In genomic region chr6:8316201-8316600, GRCm38 (mm10) we compare ENCODE assay signal across 21 mouse cellular contexts. TPM values are rescaled to one million over a fixed set of nuclear protein-coding genes. Genes with fewer than 3 reads are reported as not detected.
DNase-seq lines count a peak whose midpoint lies in the region; ATAC-seq and TF ChIP-seq lines count a peak whose summit lies in the region.
"Had no signal": no experiment of that assay in that cellular context is flagged by ENCODE, and none has a peak within 500 bp of the region (broad histone marks: within the 10 kb centered on the region; RNA-seq: fewer than 3 reads in every experiment).

No protein-coding gene starts in this region.

- H3K4me3 ChIP-seq in G1E (ENCODE audit: low read depth, low read length), result no peak overlapping the region
- H3K4me3 ChIP-seq in MEL (ENCODE audit: control insufficient read depth in 1 of 2, insufficient read depth in 1 of 2, low read depth in 2 of 2, low read length in 2 of 2), result no peak overlapping the region
- no peak overlapping the region for H3K4me3 ChIP-seq in hindbrain, embryonic 14.5 days (replicated peaks; ENCODE audit: low read length)
- H3K4me3 ChIP-seq: embryonic facial prominence, embryonic 10.5 days; embryonic facial prominence, embryonic 12.5 days; forebrain, embryonic 10.5 days; forebrain, embryonic 12.5 days had no signal

- ATAC-seq in G1E (ENCODE audit: extremely low read depth, insufficient number of reproducible peaks, low FRiP score, poor library complexity, severe bottlenecking), result peak; percentile 57
- ATAC-seq in hindbrain, embryonic 14.5 days (ENCODE audit: low FRiP score), result no peak
- ATAC-seq: forebrain, embryonic 14.5 days; forebrain, embryonic 16.5 days had no signal

- TF ChIP-seq CTCF in G1E (IDR thresholded peaks at IDR 0.05; ENCODE audit: low read depth, low read length) (no peak), MEL (IDR thresholded peaks at IDR 0.05 in 2 of 3, conservative IDR thresholded peaks at IDR 0.05 in 1 of 3; ENCODE audit: control insufficient read depth in 1 of 3, insufficient read depth in 1 of 3, low read depth in 2 of 3, low read length in 3 of 3, poor library complexity in 1 of 3, severe bottlenecking in 1 of 3) (no peak)

- no peak for DNase-seq in G1E (ENCODE audit: low spot score)
- DNase-seq in MEL (ENCODE audit: low read depth, low spot score), result peak; percentile 10
- DNase-seq in c-Kit-positive CD71-positive TER-119-negative erythroid progenitor cells, embryonic 14.5 days (ENCODE audit: low read depth), result peak; percentile 28
- DNase-seq in ovary, postnatal 14 days (ENCODE audit: low spot score), result no peak
- no peak for DNase-seq in hindbrain, embryonic 14.5 days (ENCODE audit: low spot score)
- no peak for DNase-seq in layer of hippocampus, postnatal 36 days
- DNase-seq: adrenal gland, adult 2 months; adrenal gland, postnatal 10 days; adrenal gland, postnatal 25 days; cerebellum, adult 11-12 months; cerebellum, adult 2 months; cerebellum, adult 9-10 months; cerebellum, postnatal 10 days; cerebellum, postnatal 25 days had no signal

- H3K27ac ChIP-seq in MEL (ENCODE audit: control insufficient read depth, low read depth, low read length), result no peak overlapping the region
- no peak overlapping the region for H3K27ac ChIP-seq in hindbrain, embryonic 14.5 days
- H3K27ac ChIP-seq: embryonic facial prominence, embryonic 10.5 days; embryonic facial prominence, embryonic 12.5 days; forebrain, embryonic 10.5 days; forebrain, embryonic 12.5 days had no signal

- TF ChIP-seq EP300 in MEL (IDR thresholded peaks at IDR 0.05; ENCODE audit: low read depth in 1 of 2, low read length in 2 of 2), result no peak

- peaks cover 7% of the 10 kb centered on the region for H3K36me3 ChIP-seq in G1E (replicated peaks)
- no peaks in the 10 kb centered on the region for H3K36me3 ChIP-seq in MEL (ENCODE audit: control insufficient read depth in 1 of 2, insufficient read depth in 2 of 2, low read length in 2 of 2)
- H3K36me3 ChIP-seq in hindbrain, embryonic 14.5 days (replicated peaks; ENCODE audit: control insufficient read depth, insufficient read depth), result no peaks in the 10 kb centered on the region
- H3K36me3 ChIP-seq: embryonic facial prominence, embryonic 10.5 days; embryonic facial prominence, embryonic 12.5 days; forebrain, embryonic 10.5 days; forebrain, embryonic 12.5 days had no signal

- no peaks in the 10 kb centered on the region for H3K79me2 ChIP-seq in MEL (ENCODE audit: control insufficient read depth, insufficient read depth, low read length, poor library complexity)

- H3K9ac ChIP-seq in MEL (ENCODE audit: control insufficient read depth, low read depth, low read length, poor library complexity, severe bottlenecking), result no peak overlapping the region
- no peak overlapping the region for H3K9ac ChIP-seq in hindbrain, embryonic 14.5 days
- H3K9ac ChIP-seq: embryonic facial prominence, embryonic 12.5 days; forebrain, embryonic 12.5 days had no signal

- TF ChIP-seq RAD21 in MEL (IDR thresholded peaks at IDR 0.05; ENCODE audit: low read depth, low read length), result no peak

- H3K4me1 ChIP-seq in G1E (ENCODE audit: insufficient read depth, low read depth, low read length) (peaks cover 12% of the 10 kb centered on the region), MEL (ENCODE audit: control insufficient read depth in 1 of 2, insufficient read depth in 2 of 2, low read length in 2 of 2) (no peaks in the 10 kb centered on the region)
- H3K4me1 ChIP-seq in hindbrain, embryonic 14.5 days (replicated peaks; ENCODE audit: control insufficient read depth, insufficient read depth, low read length), result no peaks in the 10 kb centered on the region
- H3K4me1 ChIP-seq: embryonic facial prominence, embryonic 10.5 days; embryonic facial prominence, embryonic 12.5 days; forebrain, embryonic 10.5 days; forebrain, embryonic 12.5 days had no signal

- TF ChIP-seq POLR2A in MEL (IDR thresholded peaks at IDR 0.05; ENCODE audit: control insufficient read depth in 1 of 2, insufficient read depth in 1 of 2, low read depth in 1 of 2, low read length in 2 of 2, poor library complexity in 1 of 2), result no peak

- no peak overlapping the region for H3K4me2 ChIP-seq in hindbrain, embryonic 14.5 days (replicated peaks)
- H3K4me2 ChIP-seq: embryonic facial prominence, embryonic 12.5 days; forebrain, embryonic 12.5 days had no signal

- H3K9me3 ChIP-seq in G1E (replicated peaks), result no peaks in the 10 kb centered on the region; the same call in 1 of the 2 replicates
- H3K9me3 ChIP-seq in MEL (replicated peaks; ENCODE audit: insufficient read depth, low read length), result no peaks in the 10 kb centered on the region
- H3K9me3 ChIP-seq in hindbrain, embryonic 14.5 days (ENCODE audit: control insufficient read depth, low read length), result peaks cover 3% of the 10 kb centered on the region
- H3K9me3 ChIP-seq: embryonic facial prominence, embryonic 10.5 days; embryonic facial prominence, embryonic 12.5 days; forebrain, embryonic 10.5 days; forebrain, embryonic 12.5 days had no signal

- H3K27me3 ChIP-seq in G1E (ENCODE audit: insufficient read depth, low read length) (no peaks in the 10 kb centered on the region), MEL (ENCODE audit: control insufficient read depth in 1 of 2, insufficient read depth in 2 of 2, low read length in 2 of 2) (no peaks in the 10 kb centered on the region)
- H3K27me3 ChIP-seq in hindbrain, embryonic 14.5 days (ENCODE audit: control insufficient read depth, insufficient read depth, low read length), result no peaks in the 10 kb centered on the region
- H3K27me3 ChIP-seq: embryonic facial prominence, embryonic 12.5 days; forebrain, embryonic 12.5 days had no signal

TF ChIP-seq in MEL, 35 proteins besides CTCF, POLR2A, EP300 and RAD21:
- TF ChIP-seq TCF12 (IDR thresholded peaks at IDR 0.05; ENCODE audit: low read depth, low read length) (no peak), CHD2 (IDR thresholded peaks at IDR 0.05; ENCODE audit: low read length) (no peak), MYC (IDR thresholded peaks at IDR 0.05; ENCODE audit: low read depth, low read length) (no peak), TAL1 (IDR thresholded peaks at IDR 0.05; ENCODE audit: low read length) (peak; percentile 29; the same call in 1 of the 2 replicates), E2F4 (IDR thresholded peaks at IDR 0.05; ENCODE audit: borderline replicate concordance, low read depth, low read length) (no peak), SMC3 (IDR thresholded peaks at IDR 0.05; ENCODE audit: low read depth, low read length) (no peak), CHD1 (IDR thresholded peaks at IDR 0.05; ENCODE audit: low read depth, low read length) (no peak), USF2 (IDR thresholded peaks at IDR 0.05; ENCODE audit: borderline replicate concordance in 1 of 2, insufficient read depth in 1 of 2, low read depth in 1 of 2, low read length in 2 of 2) (no peak)

RNA-seq across cellular contexts. Expression of gene Gm45062, which starts 57.0 kb away (rescaled TPM):
- total RNA-seq in G1E (2014; fragmentation: Nextera tagmentation) (88.3 and 98.3 TPM in 2 replicates), G1E (2017) (41.5 and 57.6 TPM in 2 replicates), MEL (2012; rRNA removed) (2.2 and 3.0 TPM in 2 replicates)
- polyA plus RNA-seq in G1E (2012) (not detected in 2 replicates), MEL (2012; ENCODE audit: insufficient read depth in 1 of 2, insufficient read length in 2 of 2, low read depth in 1 of 2, low replicate concordance in 2 of 2, missing spikeins in 1 of 2) (1 to 10 TPM in 1 of 2 experiments, not detected in 1; 3.6 TPM)
- 10.6 and 12.9 TPM in 2 replicates for polyA plus RNA-seq in hindbrain, embryonic 14.5 days (2014; fragmentation: Nextera tagmentation; extraction: Ambion mirVana)
- 1 to 10 TPM in 1 of 2 experiments, not detected in 1; 2.2 TPM for total RNA-seq in layer of hippocampus, postnatal 36 days (2021)
- total RNA-seq: adrenal gland, postnatal 25 days; adrenal gland, postnatal 4 days had no signal

RNA-seq across cellular contexts. Expression of gene Umad1, which starts 57.1 kb away (rescaled TPM):
- total RNA-seq in G1E (2014; fragmentation: Nextera tagmentation) (6.0 and 18.1 TPM in 2 replicates), G1E (2017) (6.7 and 7.0 TPM in 2 replicates), MEL (2012; rRNA removed) (5.3 and 5.9 TPM in 2 replicates)
- polyA plus RNA-seq in G1E (2012) (5.6 and 6.1 TPM in 2 replicates), MEL (2012; ENCODE audit: insufficient read depth in 1 of 2, insufficient read length in 2 of 2, low read depth in 1 of 2, low replicate concordance in 2 of 2, missing spikeins in 1 of 2) (1 to 10 TPM in 1 of 2 experiments, not detected in 1; 9.7 TPM)
- polyA plus RNA-seq in hindbrain, embryonic 14.5 days (2014; fragmentation: Nextera tagmentation; extraction: Ambion mirVana), result 55.5 and 64.6 TPM in 2 replicates
- 10 to 100 TPM; 30.7 to 39.7 TPM for total RNA-seq in layer of hippocampus, postnatal 36 days (2021)

RNA-seq across cellular contexts. Expression of gene Rpa3, which starts 57.2 kb away (rescaled TPM):
- total RNA-seq in G1E (2014; fragmentation: Nextera tagmentation) (20.2 and 21.6 TPM in 2 replicates), G1E (2017) (227 and 304 TPM in 2 replicates), MEL (2012; rRNA removed) (77.2 and 78.2 TPM in 2 replicates)
- polyA plus RNA-seq in G1E (2012) (1.9 and 2.3 TPM in 2 replicates), MEL (2012; ENCODE audit: insufficient read depth in 1 of 2, insufficient read length in 2 of 2, low read depth in 1 of 2, low replicate concordance in 2 of 2, missing spikeins in 1 of 2) (10 to 100 TPM in 1 of 2 experiments, not detected in 1; 80.9 TPM)
- 54.8 and 57.8 TPM in 2 replicates for polyA plus RNA-seq in hindbrain, embryonic 14.5 days (2014; fragmentation: Nextera tagmentation; extraction: Ambion mirVana)
- 10 to 100 TPM; 13.7 to 17.8 TPM for total RNA-seq in layer of hippocampus, postnatal 36 days (2021)

Comparison
In these comparisons a context has a peak if more than half of its experiments do, and no peak if none do; other contexts are left out.
1. DNase-seq: peak in MEL (single experiment) and c-Kit-positive CD71-positive TER-119-negative erythroid progenitor cells, embryonic 14.5 days (single experiment); none in G1E (single experiment), ovary, postnatal 14 days (single experiment), hindbrain, embryonic 14.5 days (single experiment) and layer of hippocampus, postnatal 36 days (0 of 2).
2. RNA of gene Gm45062, which starts 57.0 kb away (total RNA-seq): 41.5 to 98.3 TPM in G1E; 2.2 TPM in layer of hippocampus, postnatal 36 days and 2.2 to 3.0 TPM in MEL; every median in the first group is over 10 times any median in the second.